Mouse (Mus musculus) adrenal gland, postnatal 4 days (tissue): ENCODE results near the gene Ankrd11. TPM values are rescaled to one million over a fixed set of nuclear protein-coding genes. Genes with fewer than 3 reads are reported as not detected.

Source experiments
- DNase-seq, 2 experiments: peaks; one replicate each; pipeline ENCODE4 v3.0.0; 2021 to 2022; ENCODE audit warnings: low spot score in 2 of 2, mixed read lengths in 2 of 2
- total RNA-seq, 2 experiments: library from RNA; stranded (reverse); gene quantifications; 2 replicates each; pipeline ENCODE4 v1.2.3; 2021

Ankrd11 gene
- total RNA-seq, 2 experiments from 2014 or later: 132 TPM

GRCm38 (mm10) chr8:122901476-122901875 is 140.6 kb downstream of the Ankrd11 start:
- DNase-seq: no peak

GRCm38 (mm10) chr8:122899085-122899484 is 143.0 kb downstream of the Ankrd11 start:
- DNase-seq: no peak

GRCm38 (mm10) chr8:122898473-122898872 is 143.6 kb downstream of the Ankrd11 start:
- DNase-seq: no peak

- DNase-seq: no peak
Measured at GRCm38 (mm10) chr8:122898018-122898417, 144.1 kb downstream of the Ankrd11 start.

- no peak for DNase-seq
Measured at GRCm38 (mm10) chr8:122897200-122897599, 144.9 kb downstream of the Ankrd11 start.

GRCm38 (mm10) chr8:122896317-122896716 is 145.8 kb downstream of the Ankrd11 start:
- DNase-seq: no peak

- DNase-seq: no peak
Measured at GRCm38 (mm10) chr8:122893451-122893850, 148.6 kb downstream of the Ankrd11 start.

GRCm38 (mm10) chr8:122891440-122891839 is 150.6 kb downstream of the Ankrd11 start:
- DNase-seq: no peak

- no peak for DNase-seq
Measured at GRCm38 (mm10) chr8:122883671-122884070, 158.4 kb downstream of the Ankrd11 start.

GRCm38 (mm10) chr8:122880302-122880701 is 161.8 kb downstream of the Ankrd11 start:
- DNase-seq: no peak

GRCm38 (mm10) chr8:122878231-122878630 is 163.8 kb downstream of the Ankrd11 start:
- DNase-seq: no peak

GRCm38 (mm10) chr8:122875186-122875585 is 166.9 kb downstream of the Ankrd11 start:
- no peak for DNase-seq

GRCm38 (mm10) chr8:122873171-122873570 is 168.9 kb downstream of the Ankrd11 start:
- no peak for DNase-seq

- no peak for DNase-seq
Measured at GRCm38 (mm10) chr8:122871663-122872062, 170.4 kb downstream of the Ankrd11 start.

- no peak for DNase-seq
Measured at GRCm38 (mm10) chr8:122870377-122870863, 171.7 kb downstream of the Ankrd11 start.

- no peak for DNase-seq
Measured at GRCm38 (mm10) chr8:122867982-122868381, 174.1 kb downstream of the Ankrd11 start.

GRCm38 (mm10) chr8:122866231-122866630 is 175.8 kb downstream of the Ankrd11 start:
- DNase-seq: no peak

- no peak for DNase-seq
Measured at GRCm38 (mm10) chr8:122865441-122865840, 176.6 kb downstream of the Ankrd11 start.

GRCm38 (mm10) chr8:122864719-122865129 is 177.4 kb downstream of the Ankrd11 start:
- DNase-seq: no peak

GRCm38 (mm10) chr8:122859843-122860242 is 182.2 kb downstream of the Ankrd11 start:
- DNase-seq: no peak

GRCm38 (mm10) chr8:122856288-122856687 is 185.8 kb downstream of the Ankrd11 start:
- no peak for DNase-seq

- no peak for DNase-seq
Measured at GRCm38 (mm10) chr8:122855123-122855522, 187.0 kb downstream of the Ankrd11 start.

GRCm38 (mm10) chr8:122854388-122854787 is 187.7 kb downstream of the Ankrd11 start:
- no peak for DNase-seq

GRCm38 (mm10) chr8:122853340-122853771 is 188.7 kb downstream of the Ankrd11 start:
- DNase-seq: no peak
